Mouse (Mus musculus) c-Kit-positive CD71-positive TER-119-negative erythroid progenitor cells, embryonic 14.5 days (primary cell): ENCODE measurements around the gene Notum.
"Not testable (repeated sequence)": the region's sequence is repeated elsewhere in the genome, so short reads cannot be mapped to it uniquely, and the experiment has no call there.

Experiments used
- DNase-seq: peaks from one replicate; pipeline ENCODE4 v3.0.0-alpha.2; 2013; ENCODE audit warnings: low read depth

The Notum gene

GRCm38 (mm10) chr11:120661076-120661460, at the start of gene Notum:
Gene Notum (minus strand): TSS chr11:120661175.
- DNase-seq, result no peak

- no peak for DNase-seq
Measured at GRCm38 (mm10) chr11:120710672-120711071, 49.7 kb upstream of the Notum start.

DNA sequence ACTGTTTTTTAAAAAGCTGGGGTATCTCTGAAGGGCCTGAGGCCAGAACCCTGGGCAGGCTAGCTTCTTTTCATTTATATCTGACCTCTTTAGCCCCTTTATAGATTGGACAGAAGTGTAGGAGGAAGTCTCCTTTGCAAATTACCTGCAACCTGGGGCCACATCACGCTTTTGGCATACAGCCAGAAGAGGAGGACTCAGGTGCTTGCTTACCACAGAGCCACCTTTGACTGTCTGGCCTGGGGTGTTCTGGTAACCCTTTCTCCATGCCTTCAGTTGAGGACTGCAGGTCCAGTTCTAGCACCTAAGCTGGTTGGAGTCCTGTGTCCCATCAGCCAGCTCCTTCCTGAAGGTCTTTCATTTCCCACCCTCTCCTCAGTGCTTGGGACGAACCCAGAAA, 48.6 kb upstream of the Notum start:
- DNase-seq, result no peak

DNA sequence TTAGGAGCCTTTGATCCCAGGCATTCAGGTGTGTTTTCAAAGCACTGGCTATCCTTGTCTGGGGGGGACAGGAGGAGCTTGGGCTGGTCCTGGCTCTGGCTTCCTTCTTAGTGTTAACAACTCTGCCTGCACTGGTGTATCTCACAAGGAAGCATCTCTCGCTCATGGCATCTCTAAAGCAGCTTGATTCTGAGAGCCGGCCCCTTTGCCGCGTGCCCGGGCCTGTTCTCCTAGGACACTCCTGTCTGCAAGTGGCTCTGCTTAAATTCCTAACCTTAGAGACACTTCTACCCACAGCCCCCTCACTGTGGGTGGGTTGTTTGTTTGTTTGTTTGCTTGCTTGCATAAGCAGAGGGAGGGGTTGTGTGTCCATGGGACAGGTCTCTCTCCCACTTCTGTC, 47.0 kb upstream of the Notum start:
- no peak for DNase-seq

GRCm38 (mm10) chr11:120707225-120707624, 46.2 kb upstream of the Notum start:
- DNase-seq, result no peak

DNA sequence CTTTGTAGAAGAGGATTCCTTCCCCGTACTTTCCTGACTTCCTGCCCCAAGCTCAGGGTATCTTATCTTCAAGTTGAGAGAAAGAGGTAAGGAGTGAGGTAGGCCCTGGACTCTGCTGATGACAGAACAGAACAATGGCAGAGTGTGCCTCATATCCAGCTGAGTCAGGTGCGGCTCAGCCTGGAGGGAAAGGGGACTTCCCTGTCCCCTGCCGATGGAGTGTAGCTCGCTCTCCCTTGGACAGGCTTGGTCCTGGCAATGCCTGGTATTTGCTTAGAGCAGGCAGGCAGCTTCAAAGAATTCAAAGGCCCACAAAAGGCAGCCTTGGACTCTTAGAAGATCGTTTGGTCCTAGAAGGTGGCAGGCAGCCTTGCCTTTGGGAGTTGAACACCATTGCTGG, 45.1 kb upstream of the Notum start:
- DNase-seq, result no peak

- DNase-seq, result no peak
Measured at GRCm38 (mm10) chr11:120704486-120705325, 43.7 kb upstream of the Notum start.

- no peak for DNase-seq
Measured at GRCm38 (mm10) chr11:120703696-120704454, 42.9 kb upstream of the Notum start.

DNA sequence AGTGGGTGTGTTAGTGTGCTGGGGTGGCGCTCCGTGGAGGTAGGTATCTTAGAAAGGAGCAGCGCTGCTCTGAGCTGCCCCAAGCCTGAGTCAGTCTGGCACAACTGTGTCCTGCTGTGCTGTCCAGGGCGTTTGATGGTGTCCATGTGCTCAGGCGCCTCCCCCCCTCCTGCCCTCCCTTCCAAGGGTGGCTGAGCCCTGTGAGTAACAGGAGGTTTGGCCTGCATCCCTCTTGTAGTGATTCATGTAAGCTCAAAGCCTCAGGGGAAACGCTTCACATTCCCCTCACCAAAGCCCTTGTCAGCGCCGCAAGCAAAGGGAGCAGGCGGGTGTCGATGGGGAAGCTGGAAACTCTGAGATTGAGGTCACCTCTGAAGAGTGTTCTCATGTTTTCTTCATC, 36.8 kb upstream of the Notum start:
- DNase-seq, result no peak

DNA sequence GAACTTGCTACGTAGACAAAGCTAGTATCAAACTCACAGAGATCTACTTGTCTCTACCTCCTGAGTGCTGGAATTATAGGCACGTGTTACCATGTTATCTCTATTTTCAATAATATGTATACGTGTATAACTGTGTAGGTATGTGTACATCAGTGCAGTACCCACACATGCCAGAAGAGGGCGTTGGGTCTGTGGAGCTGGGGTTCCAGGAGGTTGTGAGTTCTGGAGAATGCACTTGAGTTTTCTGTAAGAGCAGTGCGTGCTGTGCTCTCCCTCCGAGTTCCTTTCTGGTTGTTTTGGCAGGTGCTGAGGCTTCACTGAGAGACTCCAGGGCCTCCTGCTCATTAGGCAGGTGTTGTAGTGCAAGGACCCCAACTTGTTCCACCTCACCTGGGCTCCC, 35.6 kb upstream of the Notum start:
- no peak for DNase-seq

DNA sequence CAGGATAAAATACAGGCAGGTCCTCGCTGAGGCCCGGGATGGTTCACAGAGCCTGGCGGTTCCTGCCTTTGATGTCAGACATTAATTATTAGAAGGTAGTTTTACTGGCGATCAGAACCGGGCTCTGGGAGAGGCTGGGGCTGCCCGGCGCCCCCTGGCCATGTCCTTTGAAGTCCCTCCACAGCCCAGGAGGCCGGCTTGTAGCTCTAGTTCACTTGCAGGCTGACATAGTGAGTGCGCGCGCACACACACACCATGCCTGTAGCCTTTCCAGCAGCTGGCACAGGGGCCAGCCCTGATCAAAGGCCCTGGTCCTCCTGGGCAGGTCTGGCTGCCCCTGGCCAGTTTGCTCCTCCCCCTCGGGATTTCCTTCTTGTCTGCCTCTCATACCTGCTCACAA, 34.7 kb upstream of the Notum start:
- DNase-seq, result no peak

GRCm38 (mm10) chr11:120695184-120695583, 34.2 kb upstream of the Notum start:
- no peak for DNase-seq

DNA sequence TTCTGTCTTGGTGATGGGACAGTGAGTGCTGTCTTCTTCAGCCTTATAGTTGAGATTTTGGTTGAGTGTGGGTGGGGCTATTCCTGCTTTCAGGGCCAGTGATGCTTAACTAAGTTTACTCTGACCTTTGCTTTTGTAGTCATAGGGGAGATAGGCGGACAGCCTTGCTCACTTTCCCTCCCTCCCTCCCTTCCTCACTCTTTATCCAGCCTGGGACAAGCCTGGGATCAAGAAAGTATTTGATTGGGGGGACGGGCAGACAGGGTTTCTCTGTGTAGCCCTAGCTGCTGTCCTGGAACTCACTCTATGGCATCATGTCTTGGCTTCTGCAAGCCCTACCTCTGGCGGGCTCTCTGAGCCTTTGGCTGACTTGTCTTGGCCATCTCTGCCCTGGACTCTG, 32.5 kb upstream of the Notum start:
- no peak for DNase-seq

- no peak for DNase-seq
Measured at GRCm38 (mm10) chr11:120692471-120693011, 31.6 kb upstream of the Notum start.

DNA sequence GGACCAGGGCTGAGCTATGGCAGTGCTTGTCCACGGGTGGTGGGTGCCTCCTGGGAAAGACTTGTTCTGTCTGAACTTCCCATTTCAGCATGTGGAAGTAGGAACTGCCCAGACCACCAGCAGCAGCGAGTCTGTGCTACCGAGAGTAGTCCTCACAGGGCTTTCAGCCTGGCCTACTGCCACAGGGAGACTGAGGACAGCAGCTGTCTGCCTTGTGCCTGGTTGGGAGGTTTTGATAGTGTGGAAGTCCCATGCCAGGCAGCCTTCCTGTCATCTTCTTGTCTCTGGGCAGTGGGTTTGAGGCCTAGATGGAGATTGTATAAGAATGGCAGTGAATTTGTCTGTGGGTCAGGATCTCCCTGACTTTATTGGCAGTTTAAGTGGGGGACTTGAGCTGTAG, 28.4 kb upstream of the Notum start:
- DNase-seq, result no peak

- DNase-seq, result no peak
Measured at GRCm38 (mm10) chr11:120686650-120687272, 25.8 kb upstream of the Notum start.

DNA sequence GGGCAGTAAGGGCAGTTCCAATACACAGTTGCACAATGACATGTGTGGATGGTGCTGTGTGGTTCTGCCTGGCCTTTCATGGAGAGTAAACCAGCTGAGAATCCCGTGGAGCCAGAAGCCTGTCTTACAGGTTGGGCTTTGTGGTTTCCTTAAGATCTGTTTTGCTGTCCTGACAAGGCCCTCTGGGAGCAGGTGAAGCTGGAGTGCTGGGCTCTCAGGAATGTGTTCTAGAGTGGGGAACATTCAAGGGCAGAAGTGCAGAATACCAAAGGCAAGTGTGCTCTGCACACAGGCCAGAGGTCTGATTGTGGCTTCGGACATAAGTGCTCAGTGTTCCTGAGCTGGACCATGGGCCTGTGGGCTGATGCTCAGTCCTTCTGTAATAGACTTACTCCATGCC, 23.7 kb upstream of the Notum start:
- no peak for DNase-seq

DNA sequence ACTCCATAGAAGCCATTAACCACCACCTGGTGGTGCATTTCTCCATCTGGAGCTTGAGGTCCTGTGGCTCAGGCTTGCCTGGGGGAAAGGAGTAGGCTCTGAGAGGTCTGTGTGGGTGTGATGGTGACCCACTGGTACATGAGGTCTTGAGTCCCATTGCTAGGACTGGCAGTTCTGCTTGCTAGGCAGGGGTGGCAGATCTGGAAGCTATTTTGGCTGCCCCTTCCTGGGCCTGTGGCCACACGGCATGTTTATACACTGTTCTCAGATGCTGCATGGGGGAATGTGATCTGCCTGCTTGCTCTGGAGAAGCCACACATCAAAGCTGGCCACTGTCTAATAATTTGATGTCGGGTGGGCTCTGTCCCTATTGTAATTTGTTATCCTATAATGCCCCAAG, 23.1 kb upstream of the Notum start:
- no peak for DNase-seq

- no peak for DNase-seq
Measured at GRCm38 (mm10) chr11:120683536-120683935, 22.6 kb upstream of the Notum start.

DNA sequence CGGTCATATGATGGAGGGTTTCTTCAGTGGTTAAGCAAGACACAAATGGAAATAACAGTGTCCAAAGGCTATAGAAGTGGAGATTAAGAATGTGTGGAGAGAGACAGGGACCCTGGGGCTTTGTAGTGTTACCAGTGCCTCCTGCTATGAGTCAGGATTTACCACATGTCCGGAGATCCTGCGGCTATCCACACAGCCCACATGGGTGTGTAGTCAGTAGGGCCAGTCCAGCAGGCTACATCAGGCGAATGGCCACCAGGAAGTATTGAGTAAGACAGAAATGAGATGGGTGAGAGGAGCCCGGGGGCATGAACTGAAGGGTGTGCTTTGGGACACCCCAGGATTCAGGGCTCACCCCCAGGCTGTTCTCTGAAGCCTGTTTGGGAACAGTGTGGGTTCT, 21.7 kb upstream of the Notum start:
- no peak for DNase-seq

- DNase-seq, result no peak
Measured at GRCm38 (mm10) chr11:120679909-120680308, 18.9 kb upstream of the Notum start.

DNA sequence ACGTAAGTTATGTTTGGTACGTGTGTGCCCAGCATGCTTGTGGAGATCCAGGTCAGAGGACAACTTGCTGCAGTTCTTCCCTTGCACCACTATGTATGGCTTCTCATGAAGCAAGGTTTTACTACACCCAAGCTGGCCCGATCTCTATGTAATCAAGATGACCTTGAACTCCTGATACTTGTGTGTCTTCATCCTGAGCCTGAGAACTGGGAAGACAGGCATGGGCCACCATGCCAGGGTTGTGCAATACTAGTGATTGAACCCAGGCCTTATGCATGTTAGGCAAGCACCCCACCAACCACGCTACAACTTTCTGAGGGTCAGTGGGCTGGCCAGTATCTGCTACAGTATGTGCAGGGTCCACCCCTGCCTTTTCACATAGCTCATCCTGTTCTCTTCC, 16.0 kb upstream of the Notum start:
- no peak for DNase-seq

DNA sequence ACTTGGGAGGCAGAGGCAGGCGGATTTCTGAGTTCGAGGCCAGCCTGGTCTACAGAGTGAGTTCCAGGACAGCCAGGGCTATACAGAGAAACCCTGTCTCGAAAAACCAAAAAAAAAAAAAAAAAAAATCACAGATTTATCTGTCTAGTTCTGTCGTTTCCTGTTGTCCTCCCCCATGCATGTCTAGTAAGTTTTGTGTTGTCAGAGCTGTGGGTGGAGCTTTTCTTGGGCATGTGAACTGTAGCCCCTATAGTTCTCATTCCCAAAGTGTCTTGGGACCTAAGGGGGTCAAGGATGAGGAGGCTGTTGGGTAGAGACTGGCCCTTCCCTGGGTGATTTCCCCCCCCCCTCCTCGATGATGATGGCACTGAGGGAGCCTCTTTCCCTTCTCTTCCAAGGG, 14.9 kb upstream of the Notum start:
- not testable (repeated sequence) for DNase-seq
